Mouse (Mus musculus) left cerebral cortex, adult 6 months (tissue): ENCODE results near the gene Kri1. TPM values are rescaled to one million over a fixed set of nuclear protein-coding genes. Genes with fewer than 3 reads are reported as not detected.

Experiments used
- long read RNA-seq, 2 experiments: library from polyadenylated mRNA; unstranded; transcript quantifications; one replicate each; pipeline ENCODE4 v2.0.0; 2019 to 2020
- polyA plus RNA-seq: library from polyadenylated mRNA; unstranded; fragments of <200 nt; fragmentation: Nextera tagmentation; gene quantifications from 2 replicates; pipeline ENCODE4 v1.2.3, GENCODE M21; 2021

Kri1 gene
- 3.8 and 3.9 TPM in 2 replicates for polyA plus RNA-seq
- long read RNA-seq, experiment 1, partial matches to known transcripts = 9 of 21 reads
- long read RNA-seq, experiment 1, other reads (novel, unspliced or antisense) = 5 of 21 reads
- long read RNA-seq, experiment 2, partial matches to known transcripts = 10 of 11 reads
- long read RNA-seq, experiment 2, other reads (novel, unspliced or antisense) = 1 of 11 reads

GRCm38 (mm10) chr9:21287571-21288402, at the start of gene Kri1:
TSS of gene Kri1 (minus strand) at chr9:21287969.

DNA sequence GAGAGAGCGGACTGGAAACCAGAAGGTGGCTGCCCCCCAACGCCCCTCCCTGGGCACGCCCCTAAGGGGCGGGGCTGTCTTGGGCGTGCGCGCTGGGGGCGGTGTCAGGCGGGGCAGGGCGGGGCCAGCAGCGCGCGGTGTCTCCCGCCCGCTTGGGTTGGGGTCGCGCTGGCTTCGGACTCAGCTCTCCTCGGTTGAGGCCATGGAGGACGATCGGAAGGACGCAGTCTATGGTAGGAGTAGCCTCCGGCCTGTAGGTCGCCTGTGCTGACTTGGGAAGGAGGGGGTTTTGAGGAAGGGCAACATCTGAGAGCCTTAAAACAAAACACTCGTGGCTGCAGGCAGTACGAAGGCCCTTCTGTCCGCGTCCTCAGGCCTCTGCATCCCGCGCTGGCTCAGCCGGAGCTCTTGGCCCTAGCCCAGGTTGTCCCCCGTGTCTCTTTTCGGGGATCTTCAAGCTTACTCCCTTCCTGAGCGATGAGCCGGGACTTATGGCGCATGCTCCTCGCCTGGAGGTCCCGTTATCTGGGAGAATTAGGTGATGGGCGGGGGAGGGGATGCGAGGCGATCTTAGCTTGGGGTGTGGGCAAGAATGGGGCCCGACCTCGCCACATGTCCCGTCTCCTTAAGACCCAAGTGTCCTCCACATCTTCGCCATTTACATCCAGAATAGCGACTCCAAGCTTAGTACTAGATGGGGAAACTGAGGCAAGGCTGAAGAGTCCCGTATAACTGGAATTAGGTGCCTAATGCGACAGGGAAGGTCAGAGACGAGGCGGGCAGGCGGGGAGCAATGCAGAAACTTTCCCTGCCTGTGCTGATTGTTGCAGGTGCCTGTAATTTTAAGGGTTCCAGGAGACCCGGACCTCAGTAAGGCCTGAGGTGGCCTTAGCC, 33.1 kb upstream of the Kri1 start, which contains the start of gene Slc44a2:
Slc44a2 (plus strand) TSS at position 80 of the 894 bp plus-strand sequence.

DNA sequence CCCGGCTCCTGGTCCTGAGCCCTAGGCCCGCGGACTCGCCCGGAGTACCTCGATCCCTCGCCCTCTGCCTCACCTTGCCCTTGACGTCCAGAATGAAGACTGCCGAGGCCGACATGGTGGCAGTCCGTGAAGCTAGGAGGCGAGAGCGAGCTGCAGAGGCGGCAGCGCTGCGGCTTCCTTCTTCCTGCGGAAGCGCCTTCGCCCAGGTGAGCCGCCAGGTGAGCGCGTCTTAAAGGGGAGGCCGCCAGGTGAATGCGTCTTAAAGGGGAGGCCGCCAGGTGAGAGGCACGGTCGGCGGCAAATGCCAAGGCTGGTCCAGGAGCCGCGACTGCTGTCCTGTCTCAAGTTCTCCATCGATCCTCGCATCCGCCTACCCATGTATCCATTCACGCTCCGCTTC, 24.4 kb upstream of the Kri1 start, which contains the start of gene Ap1m2:
Ap1m2 (minus strand) TSS at position 204 of the 400 bp plus-strand sequence.

GRCm38 (mm10) chr9:21291022-21291787, 3.4 kb upstream of the Kri1 start, which contains the start of gene Cdkn2d:
TSS of gene Cdkn2d (minus strand) at chr9:21291407.

DNA sequence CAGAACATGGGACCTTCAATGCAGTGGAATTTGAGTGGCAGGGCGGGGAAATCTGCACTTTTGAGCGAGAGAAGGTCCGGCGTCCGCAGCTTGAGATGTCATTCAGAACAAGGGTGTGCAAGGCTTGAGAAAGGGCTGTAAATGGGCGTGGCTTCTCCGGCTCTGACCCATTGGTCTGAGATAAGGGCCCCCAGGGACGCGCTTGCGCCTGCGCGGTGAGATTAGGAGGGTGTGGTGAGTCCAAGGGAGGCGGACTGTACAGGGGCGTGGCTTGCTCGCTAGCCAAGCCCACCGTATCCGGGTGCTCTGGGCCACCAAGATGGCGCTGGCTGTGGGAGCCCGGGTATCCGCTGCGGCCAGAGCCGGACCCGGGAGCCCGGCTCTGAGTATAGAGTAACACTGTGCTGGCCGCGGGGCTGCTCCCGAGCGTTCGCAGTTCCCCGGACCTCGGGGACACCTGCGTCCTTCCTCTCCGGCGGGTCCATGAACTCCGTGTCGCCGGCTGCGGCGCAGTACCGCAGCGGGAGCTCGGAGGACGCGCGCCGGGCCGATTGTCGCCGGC, 22.7 kb downstream of the Kri1 start, which contains the start of gene Atg4d:
Atg4d (plus strand) TSS at position 294 of the 562 bp plus-strand sequence.

DNA sequence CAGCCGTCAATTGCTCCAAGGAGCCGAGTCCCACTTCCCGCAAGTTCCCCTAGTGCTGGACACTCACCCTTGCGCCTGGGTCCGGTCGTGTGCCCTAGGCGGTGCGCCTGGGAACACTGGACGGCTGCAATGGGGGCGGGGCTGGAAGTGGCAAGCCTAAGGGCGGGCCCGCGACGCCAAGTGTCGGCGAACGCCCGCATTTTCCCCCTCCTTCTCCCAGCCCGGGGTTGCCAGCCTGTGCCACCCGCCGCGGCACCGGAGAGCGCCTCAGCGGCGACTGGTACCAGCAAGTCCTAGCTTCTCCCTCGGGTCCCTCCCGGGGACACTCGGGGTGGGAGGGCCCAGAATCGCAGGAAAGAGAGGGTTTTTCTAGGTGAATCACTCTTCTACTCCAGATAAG, 39.4 kb downstream of the Kri1 start, which contains the start of gene S1pr5:
S1pr5 (minus strand) TSS at position 118 of the 400 bp plus-strand sequence.

DNA sequence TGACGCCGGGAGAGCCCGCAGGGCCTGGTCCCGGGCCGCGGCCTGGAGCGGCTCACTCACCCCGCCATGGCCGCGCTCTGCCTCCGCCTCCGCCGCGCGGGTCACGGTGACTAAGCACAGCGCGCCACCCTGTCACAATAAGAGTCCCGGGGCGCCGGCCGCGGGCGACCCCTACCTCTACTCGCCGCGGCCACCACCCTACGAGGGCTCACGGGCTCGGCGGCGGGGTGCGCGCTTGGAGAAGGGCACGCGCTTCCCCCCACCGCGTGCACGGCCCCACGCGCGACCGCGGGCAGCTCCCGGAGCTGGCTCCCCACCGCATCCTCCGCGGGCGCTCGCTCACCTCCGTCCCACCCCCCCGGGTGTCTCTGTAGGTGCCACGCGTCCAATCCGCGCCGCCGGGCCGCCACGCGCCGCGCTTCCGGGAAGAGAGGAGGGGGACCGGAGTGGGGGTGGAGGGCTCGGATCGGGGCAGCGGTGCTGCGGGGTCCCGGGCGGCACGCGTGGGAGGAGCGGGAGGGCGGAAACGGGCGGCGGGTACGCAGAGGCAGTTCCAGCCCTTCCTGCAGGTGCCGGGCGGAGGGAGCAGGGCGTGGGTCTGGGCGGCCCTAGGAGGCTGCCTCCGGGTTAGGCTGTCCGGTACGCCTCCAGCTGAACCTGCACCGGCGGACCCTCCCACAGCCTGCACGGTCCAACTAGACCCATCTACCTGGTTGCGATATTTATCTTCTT, 48.9 kb downstream of the Kri1 start, which contains the start of gene Keap1:
Keap1 (minus strand) TSS at position 629 of the 732 bp plus-strand sequence.

Other genes with a start within 250 kb of the Kri1 start
- not detected in 2 replicates for gene Zglp1, start 220.9 kb downstream of the Kri1 start, polyA plus RNA-seq
- 0.46 and 0.58 TPM in 2 replicates for gene Gm49373, start 214.9 kb downstream of the Kri1 start, polyA plus RNA-seq
- 212 and 230 TPM in 2 replicates for gene Fdx1l, start 214.4 kb downstream of the Kri1 start, polyA plus RNA-seq
- gene Gm38431, start 196.0 kb downstream of the Kri1 start, polyA plus RNA-seq = 5.8 and 7.4 TPM in 2 replicates
- gene Raver1, start 196.0 kb downstream of the Kri1 start, polyA plus RNA-seq = 4.0 and 8.1 TPM in 2 replicates
- 2.4 and 2.9 TPM in 2 replicates for gene Tyk2, start 156.7 kb downstream of the Kri1 start, polyA plus RNA-seq
- 167 and 170 TPM in 2 replicates for gene Cdc37, start 138.0 kb downstream of the Kri1 start, polyA plus RNA-seq
- gene Pde4a, start 122.3 kb downstream of the Kri1 start, polyA plus RNA-seq = 29.6 and 36.5 TPM in 2 replicates
- gene Keap1, start 48.6 kb downstream of the Kri1 start, polyA plus RNA-seq = 53.0 and 60.6 TPM in 2 replicates
- 18.4 and 20.5 TPM in 2 replicates for gene S1pr5, start 39.5 kb downstream of the Kri1 start, polyA plus RNA-seq
- gene Atg4d, start 22.7 kb downstream of the Kri1 start, polyA plus RNA-seq = 44.5 and 53.2 TPM in 2 replicates
- 98.5 and 119 TPM in 2 replicates for gene Cdkn2d, start 3.4 kb upstream of the Kri1 start, polyA plus RNA-seq
- 1.2 and 1.5 TPM in 2 replicates for gene Ap1m2, start 24.4 kb upstream of the Kri1 start, polyA plus RNA-seq
- gene Slc44a2, start 32.7 kb upstream of the Kri1 start, polyA plus RNA-seq = 15.7 and 18.2 TPM in 2 replicates
- 102 and 148 TPM in 2 replicates for gene Ilf3, start 79.9 kb upstream of the Kri1 start, polyA plus RNA-seq
- 17.3 and 20.9 TPM in 2 replicates for gene Qtrt1, start 123.9 kb upstream of the Kri1 start, polyA plus RNA-seq
- 19.6 and 22.0 TPM in 2 replicates for gene Dnm2, start 136.9 kb upstream of the Kri1 start, polyA plus RNA-seq
- 32.1 and 32.7 TPM in 2 replicates for gene Tmed1, start 222.3 kb upstream of the Kri1 start, polyA plus RNA-seq
- gene AB124611, start 238.2 kb upstream of the Kri1 start, polyA plus RNA-seq = 0.40 and 0.46 TPM in 2 replicates